Mouse (Mus musculus): ENCODE data around the gene Olfr705. TPM values are rescaled to one million over a fixed set of nuclear protein-coding genes. Genes with fewer than 3 reads are reported as not detected.

Olfr705 gene
- polyA plus RNA-seq, 1 experiment from 2014 or later: not detected

DNA sequence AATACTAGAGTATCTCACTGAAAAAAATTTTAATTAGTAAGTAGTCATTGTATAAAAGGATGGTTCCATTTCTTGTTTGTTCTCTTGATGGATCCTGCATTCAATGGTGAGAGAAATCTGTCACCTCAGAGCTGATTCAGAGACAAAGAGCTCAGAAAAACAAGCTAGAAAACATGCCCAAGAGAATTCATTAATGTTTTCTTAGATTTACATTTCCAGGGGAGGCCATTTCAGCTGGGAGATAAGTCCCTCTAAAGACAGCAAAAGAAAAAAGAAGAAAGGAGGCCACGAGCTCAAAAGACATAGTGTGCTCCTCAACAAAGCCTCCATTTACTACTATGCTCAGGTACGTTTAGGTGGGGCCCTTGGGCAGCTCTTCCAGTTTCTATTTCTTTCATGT lies 33.6 kb downstream of the Olfr705 start, which contains the start of gene Olfr703:
TSS of gene Olfr703 (plus strand) at position 301 of the 400 bp plus-strand sequence.
- Histone ChIP-seq H3K27ac (replicated peaks) (no peak within 1 kb of the TSS), H3K9me3 (ENCODE audit: control insufficient read depth, low read length) (no peaks in the 10 kb centered on the region), H3K4me2 (replicated peaks; ENCODE audit: low read depth) (no peak within 1 kb of the TSS), H3K36me3 (ENCODE audit: control insufficient read depth, insufficient read depth, low read length) (no peaks in the 10 kb centered on the region), H3K27me3 (ENCODE audit: control insufficient read depth, insufficient read depth, low read length) (no peaks in the 10 kb centered on the region), H3K9ac (ENCODE audit: low read length) (no peak within 1 kb of the TSS), H3K4me3 (ENCODE audit: low read depth, low read length) (no peak within 1 kb of the TSS), H3K4me1 (replicated peaks; ENCODE audit: control insufficient read depth, insufficient read depth) (no peaks in the 10 kb centered on the region)
- DNase-seq (ENCODE audit: low spot score) (no peak), ATAC-seq (ENCODE audit: low FRiP score, low TSS enrichment) (no peak)
- TF ChIP-seq EP300 (optimal IDR thresholded peaks at IDR 0.05) (no peak), CTCF (IDR thresholded peaks at IDR 0.05; ENCODE audit: low read depth) (no peak)
- WGBS: 74% methylated on average over 2 of the region's 2 CpGs

DNA sequence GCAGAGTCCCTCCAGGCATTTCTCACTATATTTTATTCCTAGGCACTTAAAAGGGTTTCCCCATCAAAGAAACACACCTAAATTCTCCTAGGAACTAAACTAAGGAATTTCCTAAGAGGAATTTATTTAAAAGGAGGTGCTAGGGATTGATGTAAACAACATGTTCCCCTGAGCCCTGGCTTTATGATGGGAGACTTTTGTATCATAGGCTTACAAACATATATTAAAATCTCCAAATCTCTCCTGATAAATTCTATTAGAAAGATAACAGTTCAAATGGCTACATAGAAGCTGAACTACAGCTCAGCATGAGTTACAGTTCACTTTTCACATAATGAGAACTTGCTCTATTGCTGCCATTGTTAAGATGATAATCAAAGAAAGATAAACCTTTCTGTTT lies 42.9 kb downstream of the Olfr705 start, which contains the start of gene Olfr702:
TSS of gene Olfr702 (minus strand) at position 101 of the 400 bp plus-strand sequence.
- DNase-seq (ENCODE audit: low spot score) (no peak), ATAC-seq (ENCODE audit: low FRiP score, low TSS enrichment) (no peak)
- Histone ChIP-seq H3K27ac (replicated peaks) (no peak within 1 kb of the TSS), H3K4me3 (ENCODE audit: low read depth, low read length) (no peak within 1 kb of the TSS), H3K9me3 (ENCODE audit: control insufficient read depth, low read length) (no peaks in the 10 kb centered on the region), H3K9ac (ENCODE audit: low read length) (no peak within 1 kb of the TSS), H3K27me3 (ENCODE audit: control insufficient read depth, insufficient read depth, low read length) (no peaks in the 10 kb centered on the region), H3K4me2 (replicated peaks; ENCODE audit: low read depth) (no peak within 1 kb of the TSS), H3K36me3 (ENCODE audit: control insufficient read depth, insufficient read depth, low read length) (no peaks in the 10 kb centered on the region), H3K4me1 (replicated peaks; ENCODE audit: control insufficient read depth, insufficient read depth) (no peaks in the 10 kb centered on the region)
- TF ChIP-seq EP300 (optimal IDR thresholded peaks at IDR 0.05): no peak

Other genes with a start within 250 kb of the Olfr705 start
- not detected in 2 replicates for gene Olfr693, start 196.3 kb downstream of the Olfr705 start, polyA plus RNA-seq (2015; fragmentation: Nextera tagmentation; extraction: Ambion mirVana)
- gene Olfr694, start 185.1 kb downstream of the Olfr705 start, polyA plus RNA-seq (2015; fragmentation: Nextera tagmentation; extraction: Ambion mirVana): not detected in 2 replicates
- not detected in 2 replicates for gene Olfr695, start 160.5 kb downstream of the Olfr705 start, polyA plus RNA-seq (2015; fragmentation: Nextera tagmentation; extraction: Ambion mirVana)
- gene Olfr697, start 134.4 kb downstream of the Olfr705 start, polyA plus RNA-seq (2015; fragmentation: Nextera tagmentation; extraction: Ambion mirVana): not detected in 2 replicates
- not detected in 2 replicates for gene Olfr698, start 121.5 kb downstream of the Olfr705 start, polyA plus RNA-seq (2015; fragmentation: Nextera tagmentation; extraction: Ambion mirVana)
- not detected in 2 replicates for gene Olfr699, start 83.7 kb downstream of the Olfr705 start, polyA plus RNA-seq (2015; fragmentation: Nextera tagmentation; extraction: Ambion mirVana)
- not detected in 2 replicates for gene Olfr700, start 68.1 kb downstream of the Olfr705 start, polyA plus RNA-seq (2015; fragmentation: Nextera tagmentation; extraction: Ambion mirVana)
- gene Olfr701, start 62.8 kb downstream of the Olfr705 start, polyA plus RNA-seq (2015; fragmentation: Nextera tagmentation; extraction: Ambion mirVana): not detected in 2 replicates
- not detected in 2 replicates for gene Olfr702, start 43.0 kb downstream of the Olfr705 start, polyA plus RNA-seq (2015; fragmentation: Nextera tagmentation; extraction: Ambion mirVana)
- not detected in 2 replicates for gene Olfr703, start 33.5 kb downstream of the Olfr705 start, polyA plus RNA-seq (2015; fragmentation: Nextera tagmentation; extraction: Ambion mirVana)
- not detected in 2 replicates for gene Olfr704, start 13.7 kb downstream of the Olfr705 start, polyA plus RNA-seq (2015; fragmentation: Nextera tagmentation; extraction: Ambion mirVana)
- gene Olfr706, start 11.3 kb upstream of the Olfr705 start, polyA plus RNA-seq (2015; fragmentation: Nextera tagmentation; extraction: Ambion mirVana): not detected in 2 replicates
- not detected in 2 replicates for gene Olfr707, start 24.4 kb upstream of the Olfr705 start, polyA plus RNA-seq (2015; fragmentation: Nextera tagmentation; extraction: Ambion mirVana)
- not detected in 2 replicates for gene Olfr1532-ps1, start 31.1 kb upstream of the Olfr705 start, polyA plus RNA-seq (2015; fragmentation: Nextera tagmentation; extraction: Ambion mirVana)
- not detected in 2 replicates for gene Olfr709-ps1, start 55.3 kb upstream of the Olfr705 start, polyA plus RNA-seq (2015; fragmentation: Nextera tagmentation; extraction: Ambion mirVana)
- 0.07 TPM in 1 of 2 replicates, not detected in the other for gene Olfr710, start 71.4 kb upstream of the Olfr705 start, polyA plus RNA-seq (2015; fragmentation: Nextera tagmentation; extraction: Ambion mirVana)
- not detected in 2 replicates for gene Olfr6, start 87.0 kb upstream of the Olfr705 start, polyA plus RNA-seq (2015; fragmentation: Nextera tagmentation; extraction: Ambion mirVana)
- gene Olfr711, start 98.6 kb upstream of the Olfr705 start, polyA plus RNA-seq (2015; fragmentation: Nextera tagmentation; extraction: Ambion mirVana): not detected in 2 replicates
- gene Olfr2, start 129.2 kb upstream of the Olfr705 start, polyA plus RNA-seq (2015; fragmentation: Nextera tagmentation; extraction: Ambion mirVana): not detected in 2 replicates
- gene Olfr713, start 154.3 kb upstream of the Olfr705 start, polyA plus RNA-seq (2015; fragmentation: Nextera tagmentation; extraction: Ambion mirVana): not detected in 2 replicates
- gene Olfr714, start 194.1 kb upstream of the Olfr705 start, polyA plus RNA-seq (2015; fragmentation: Nextera tagmentation; extraction: Ambion mirVana): not detected in 2 replicates
- gene Olfr17, start 216.3 kb upstream of the Olfr705 start, polyA plus RNA-seq (2015; fragmentation: Nextera tagmentation; extraction: Ambion mirVana): not detected in 2 replicates
- gene Olfr715b, start 233.5 kb upstream of the Olfr705 start, polyA plus RNA-seq (2015; fragmentation: Nextera tagmentation; extraction: Ambion mirVana): not detected in 2 replicates

All from stomach, postnatal 0 days (tissue).